Mouse (Mus musculus): ENCODE measurements around the gene Ephb1. TPM values are rescaled to one million over a fixed set of nuclear protein-coding genes. Genes with fewer than 3 reads are reported as not detected.

The Ephb1 gene
- polyA plus RNA-seq, 1 experiment: 0.02 TPM

- Histone ChIP-seq H3K27me3 (ENCODE audit: control insufficient read depth, insufficient read depth, insufficient read length) (no peaks in the 10 kb centered on the region), H3ac (ENCODE audit: control insufficient read depth, insufficient read length, low read depth) (no peak overlapping the region), H3K79me3 (ENCODE audit: low read depth) (no peaks in the 10 kb centered on the region), H3K79me2 (ENCODE audit: control insufficient read depth, insufficient read depth) (no peaks in the 10 kb centered on the region), H3K36me3 (ENCODE audit: control insufficient read depth, insufficient read depth) (no peaks in the 10 kb centered on the region), H3K4me3 (ENCODE audit: insufficient read depth, poor library complexity, severe bottlenecking) (no peak overlapping the region)
- TF ChIP-seq MYOG (IDR thresholded peaks at IDR 0.05; ENCODE audit: control insufficient read depth, extremely low read depth, insufficient read length) (no peak), MAX (IDR thresholded peaks at IDR 0.05) (no peak)
These were observed 367.6 kb downstream of the Ephb1 start for GRCm38 (mm10) chr9:101986910-101987309.

GRCm38 (mm10) chr9:101982378-101982777, 372.1 kb downstream of the Ephb1 start:
- TF ChIP-seq CTCF (IDR thresholded peaks at IDR 0.05; ENCODE audit: control insufficient read depth, insufficient read depth, insufficient read length) (no peak), MYOG (IDR thresholded peaks at IDR 0.05; ENCODE audit: control insufficient read depth, extremely low read depth, insufficient read length) (no peak), FOSL1 (IDR thresholded peaks at IDR 0.05; ENCODE audit: insufficient read depth, low read length, poor library complexity, severe bottlenecking) (no peak), MYOD1 (IDR thresholded peaks at IDR 0.05; ENCODE audit: control insufficient read depth, insufficient read length, low read depth) (no peak), MAX (IDR thresholded peaks at IDR 0.05) (no peak), USF1 (IDR thresholded peaks at IDR 0.05; ENCODE audit: low read depth) (no peak), CEBPB (IDR thresholded peaks at IDR 0.05; ENCODE audit: low read depth) (no peak)
- Histone ChIP-seq H3ac (ENCODE audit: control insufficient read depth, insufficient read length, low read depth) (no peak overlapping the region), H3K27me3 (ENCODE audit: control insufficient read depth, insufficient read depth, insufficient read length) (no peaks in the 10 kb centered on the region), H3K79me3 (ENCODE audit: low read depth) (no peaks in the 10 kb centered on the region), H3K4me3 (ENCODE audit: insufficient read depth, poor library complexity, severe bottlenecking) (no peak overlapping the region), H3K79me2 (ENCODE audit: control insufficient read depth, insufficient read depth) (no peaks in the 10 kb centered on the region), H3K36me3 (ENCODE audit: control insufficient read depth, insufficient read depth) (no peaks in the 10 kb centered on the region)

GRCm38 (mm10) chr9:101981161-101981560, 373.3 kb downstream of the Ephb1 start:
- no peaks in the 10 kb centered on the region for H3K36me3 ChIP-seq (ENCODE audit: control insufficient read depth, insufficient read depth)
- H3K4me3 ChIP-seq (ENCODE audit: insufficient read depth, poor library complexity, severe bottlenecking): no peak overlapping the region
- H3ac ChIP-seq (ENCODE audit: control insufficient read depth, insufficient read length, low read depth): no peak overlapping the region
- no peaks in the 10 kb centered on the region for H3K27me3 ChIP-seq (ENCODE audit: control insufficient read depth, insufficient read depth, insufficient read length)
- H3K79me3 ChIP-seq (ENCODE audit: low read depth): no peaks in the 10 kb centered on the region
- H3K79me2 ChIP-seq (ENCODE audit: control insufficient read depth, insufficient read depth): no peaks in the 10 kb centered on the region
- TF ChIP-seq MAX (IDR thresholded peaks at IDR 0.05): no peak
- TF ChIP-seq CTCF (IDR thresholded peaks at IDR 0.05; ENCODE audit: control insufficient read depth, insufficient read depth, insufficient read length): no peak
- TF ChIP-seq MYOD1 (IDR thresholded peaks at IDR 0.05; ENCODE audit: control insufficient read depth, insufficient read length, low read depth): no peak
- no peak for TF ChIP-seq CEBPB (IDR thresholded peaks at IDR 0.05; ENCODE audit: low read depth)
- TF ChIP-seq FOSL1 (IDR thresholded peaks at IDR 0.05; ENCODE audit: insufficient read depth, low read length, poor library complexity, severe bottlenecking): no peak
- no peak for TF ChIP-seq MYOG (IDR thresholded peaks at IDR 0.05; ENCODE audit: control insufficient read depth, extremely low read depth, insufficient read length)
- no peak for TF ChIP-seq USF1 (IDR thresholded peaks at IDR 0.05; ENCODE audit: low read depth)

- no peaks in the 10 kb centered on the region for H3K79me3 ChIP-seq (ENCODE audit: low read depth)
- H3K27me3 ChIP-seq (ENCODE audit: control insufficient read depth, insufficient read depth, insufficient read length): no peaks in the 10 kb centered on the region
These were observed 377.5 kb downstream of the Ephb1 start for GRCm38 (mm10) chr9:101976884-101977465.

GRCm38 (mm10) chr9:101972314-101972713, 382.2 kb downstream of the Ephb1 start:
- TF ChIP-seq FOSL1 (IDR thresholded peaks at IDR 0.05; ENCODE audit: insufficient read depth, low read length, poor library complexity, severe bottlenecking) (no peak), MYOD1 (IDR thresholded peaks at IDR 0.05; ENCODE audit: control insufficient read depth, insufficient read length, low read depth) (no peak)
- no peaks in the 10 kb centered on the region for H3K79me3 ChIP-seq (ENCODE audit: low read depth)
- H3K27me3 ChIP-seq (ENCODE audit: control insufficient read depth, insufficient read depth, insufficient read length): no peaks in the 10 kb centered on the region
- H3ac ChIP-seq (ENCODE audit: control insufficient read depth, insufficient read length, low read depth): no peak overlapping the region
- H3K79me2 ChIP-seq (ENCODE audit: control insufficient read depth, insufficient read depth): no peaks in the 10 kb centered on the region
- H3K36me3 ChIP-seq (ENCODE audit: control insufficient read depth, insufficient read depth): no peaks in the 10 kb centered on the region
- no peak overlapping the region for H3K4me3 ChIP-seq (ENCODE audit: insufficient read depth, poor library complexity, severe bottlenecking)

More at GRCm38 (mm10) chr9:101976884-101977465, 377.5 kb downstream of the Ephb1 start:
- H3ac ChIP-seq (ENCODE audit: control insufficient read depth, insufficient read length, low read depth): no peak overlapping the region
- H3K4me3 ChIP-seq (ENCODE audit: insufficient read depth, poor library complexity, severe bottlenecking): no peak overlapping the region
- no peaks in the 10 kb centered on the region for H3K36me3 ChIP-seq (ENCODE audit: control insufficient read depth, insufficient read depth)
- TF ChIP-seq MAX (IDR thresholded peaks at IDR 0.05) (no peak), MYOG (IDR thresholded peaks at IDR 0.05; ENCODE audit: control insufficient read depth, extremely low read depth, insufficient read length) (no peak), CEBPB (IDR thresholded peaks at IDR 0.05; ENCODE audit: low read depth) (no peak), MYOD1 (IDR thresholded peaks at IDR 0.05; ENCODE audit: control insufficient read depth, insufficient read length, low read depth) (no peak), FOSL1 (IDR thresholded peaks at IDR 0.05; ENCODE audit: insufficient read depth, low read length, poor library complexity, severe bottlenecking) (no peak), CTCF (IDR thresholded peaks at IDR 0.05; ENCODE audit: control insufficient read depth, insufficient read depth, insufficient read length) (no peak), USF1 (IDR thresholded peaks at IDR 0.05; ENCODE audit: low read depth) (no peak)
- no peaks in the 10 kb centered on the region for H3K79me2 ChIP-seq (ENCODE audit: control insufficient read depth, insufficient read depth)

- Histone ChIP-seq H3K27me3 (ENCODE audit: control insufficient read depth, insufficient read depth, insufficient read length) (no peaks in the 10 kb centered on the region), H3K36me3 (ENCODE audit: control insufficient read depth, insufficient read depth) (no peaks in the 10 kb centered on the region), H3K79me2 (ENCODE audit: control insufficient read depth, insufficient read depth) (no peaks in the 10 kb centered on the region), H3K79me3 (ENCODE audit: low read depth) (no peaks in the 10 kb centered on the region), H3K4me3 (ENCODE audit: insufficient read depth, poor library complexity, severe bottlenecking) (no peak overlapping the region), H3ac (ENCODE audit: control insufficient read depth, insufficient read length, low read depth) (no peak overlapping the region)
- TF ChIP-seq FOSL1 (IDR thresholded peaks at IDR 0.05; ENCODE audit: insufficient read depth, low read length, poor library complexity, severe bottlenecking): no peak
- TF ChIP-seq MYOG (IDR thresholded peaks at IDR 0.05; ENCODE audit: control insufficient read depth, extremely low read depth, insufficient read length): no peak
- TF ChIP-seq USF1 (IDR thresholded peaks at IDR 0.05; ENCODE audit: low read depth): no peak
- TF ChIP-seq CTCF (IDR thresholded peaks at IDR 0.05; ENCODE audit: control insufficient read depth, insufficient read depth, insufficient read length): no peak
- TF ChIP-seq MAX (IDR thresholded peaks at IDR 0.05): no peak
- TF ChIP-seq MYOD1 (IDR thresholded peaks at IDR 0.05; ENCODE audit: control insufficient read depth, insufficient read length, low read depth): no peak
- TF ChIP-seq CEBPB (IDR thresholded peaks at IDR 0.05; ENCODE audit: low read depth): no peak
These were observed 382.7 kb downstream of the Ephb1 start for GRCm38 (mm10) chr9:101971806-101972205.
